Mouse (Mus musculus) embryo, embryonic 11 days (tissue): Measurements from ENCODE around the gene Hfe.
"Not testable (repeated sequence)": the region's sequence is repeated elsewhere in the genome, so short reads cannot be mapped to it uniquely, and the experiment has no call there.

Experiments
- DNase-seq: peaks from one replicate; pipeline ENCODE4 v3.0.0-alpha.2; 2015

The Hfe gene

GRCm38 (mm10) chr13:23709714-23710373, 810 bp downstream of the Hfe start:
- peak; percentile 37 for DNase-seq

DNA sequence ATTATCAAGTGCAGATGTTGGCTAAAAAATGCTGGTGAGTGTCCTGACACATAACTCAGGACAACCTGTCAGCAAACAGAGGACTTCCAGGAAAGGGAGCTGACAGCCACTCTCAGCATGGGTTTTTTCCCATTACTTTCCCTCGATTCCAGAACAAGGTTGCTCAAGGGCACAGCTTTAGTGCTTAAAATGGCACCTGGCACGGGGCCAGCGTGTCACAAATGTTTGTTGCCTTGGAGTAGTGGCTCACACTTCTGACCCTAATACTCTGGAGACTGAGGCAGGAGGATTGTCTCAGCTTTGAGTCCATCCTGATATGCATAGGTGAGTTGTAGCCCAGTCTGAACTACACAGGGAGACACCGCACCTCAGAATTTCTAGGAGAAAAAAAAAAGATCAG, 2.0 kb downstream of the Hfe start:
- no peak for DNase-seq

GRCm38 (mm10) chr13:23708041-23708440, 2.6 kb downstream of the Hfe start:
- DNase-seq, result no peak

DNA sequence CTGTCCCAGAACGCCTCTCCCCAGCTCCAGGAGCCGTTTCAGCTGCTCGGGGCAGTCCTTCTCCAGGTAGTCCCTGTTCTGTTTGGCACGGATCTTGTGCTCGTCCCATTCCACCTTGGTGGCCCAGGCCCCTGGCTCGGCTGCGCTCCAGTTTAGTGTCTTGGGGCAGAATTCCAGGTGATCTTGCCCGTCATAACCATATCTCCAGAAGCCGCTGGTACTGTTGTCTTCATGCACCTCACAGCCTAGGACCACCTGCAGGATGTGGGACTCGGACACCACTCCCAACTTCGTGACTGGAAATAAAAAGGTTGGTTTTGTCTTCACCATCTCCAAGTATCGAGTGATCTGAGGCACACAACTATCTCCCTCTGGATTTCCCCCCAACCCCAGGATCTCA, 3.9 kb downstream of the Hfe start:
- DNase-seq, result no peak

DNA sequence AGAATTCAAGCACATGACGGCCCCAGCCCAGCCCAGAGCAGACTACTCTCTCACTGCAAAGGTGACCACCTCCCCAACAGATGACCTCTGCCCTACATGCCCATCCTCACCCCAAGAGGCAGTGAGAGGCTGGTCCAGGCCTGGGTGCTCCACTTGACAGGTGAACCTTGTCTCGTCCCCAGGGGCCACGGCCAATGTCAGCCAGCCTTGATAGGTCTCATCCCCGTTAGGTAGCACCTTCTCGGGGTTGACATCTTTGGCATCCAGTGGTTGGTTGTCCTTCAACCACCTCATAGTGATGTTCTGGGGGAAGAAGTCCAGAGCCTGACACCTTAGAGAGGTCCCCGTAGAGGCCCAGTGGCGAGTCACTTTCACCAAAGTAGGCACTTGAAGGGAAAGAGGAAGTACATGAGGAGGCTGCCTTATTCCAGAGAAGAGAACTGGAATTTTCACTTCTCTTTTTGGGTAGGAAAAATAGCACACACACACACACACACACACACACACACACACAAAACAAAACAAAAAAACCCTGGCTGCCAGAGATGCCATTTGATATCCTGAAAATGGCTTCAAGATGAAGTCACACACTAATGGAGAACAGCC, 4.8 kb downstream of the Hfe start:
- no peak for DNase-seq

- not testable (repeated sequence) for DNase-seq
Observed at GRCm38 (mm10) chr13:23702801-23703200, 7.9 kb downstream of the Hfe start.

GRCm38 (mm10) chr13:23702220-23702619, 8.4 kb downstream of the Hfe start:
- DNase-seq, result no peak

GRCm38 (mm10) chr13:23700786-23701520, 9.7 kb downstream of the Hfe start:
- DNase-seq, result peak; percentile 84

DNA sequence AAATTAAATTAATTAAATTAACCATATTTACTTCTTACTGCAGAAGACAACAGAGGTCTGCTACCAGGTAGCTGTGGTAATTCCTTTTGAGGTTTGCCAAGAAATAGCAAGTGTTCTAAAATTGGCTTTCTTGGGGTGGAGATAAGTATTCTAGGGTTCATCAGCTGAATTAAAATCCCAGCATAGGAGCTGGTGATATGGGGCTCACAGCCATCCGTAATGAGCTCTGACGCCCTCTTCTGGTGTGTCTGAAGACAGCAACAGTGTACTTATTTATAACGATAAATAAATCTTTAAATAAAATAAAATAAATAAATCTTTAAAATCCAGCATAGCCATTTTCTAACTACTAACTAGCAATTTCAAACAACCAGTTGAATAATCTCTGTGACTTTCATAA, 10.9 kb downstream of the Hfe start:
- no peak for DNase-seq

GRCm38 (mm10) chr13:23698996-23699395, 11.7 kb downstream of the Hfe start:
- DNase-seq, result no peak

- DNase-seq, result peak; percentile 96
Observed at GRCm38 (mm10) chr13:23698300-23698693, 12.4 kb downstream of the Hfe start, which contains the start of gene Hist1h4c. Gene Hist1h4c, minus strand, starts transcription at chr13:23698454.

GRCm38 (mm10) chr13:23697491-23698299, 13.0 kb downstream of the Hfe start:
- peak; percentile 87 for DNase-seq

GRCm38 (mm10) chr13:23696061-23696474, 14.6 kb downstream of the Hfe start:
- no peak for DNase-seq

DNA sequence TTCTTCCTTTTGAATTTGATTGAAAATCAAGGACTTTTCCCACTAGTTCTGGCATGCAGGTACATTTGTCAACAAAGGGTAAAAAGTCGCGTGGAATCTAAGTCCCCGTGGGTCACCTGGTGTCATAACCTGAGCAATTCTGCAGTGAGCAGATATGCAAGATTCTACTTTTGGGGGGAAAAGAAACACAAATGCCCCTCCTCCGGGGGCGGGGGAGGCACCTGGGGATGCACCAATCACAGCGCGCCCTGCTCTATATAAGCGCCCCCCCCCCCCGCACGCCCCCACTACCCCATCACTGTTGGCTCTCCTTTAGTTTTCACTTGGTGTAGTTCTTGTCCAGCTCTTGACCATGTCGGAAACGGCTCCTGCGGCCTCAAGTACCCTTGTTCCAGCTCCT, 15.1 kb downstream of the Hfe start, which contains the start of gene Hist1h1t:
TSS of gene Hist1h1t (plus strand) at position 301 of the 400 bp plus-strand sequence.
- no peak for DNase-seq

DNA sequence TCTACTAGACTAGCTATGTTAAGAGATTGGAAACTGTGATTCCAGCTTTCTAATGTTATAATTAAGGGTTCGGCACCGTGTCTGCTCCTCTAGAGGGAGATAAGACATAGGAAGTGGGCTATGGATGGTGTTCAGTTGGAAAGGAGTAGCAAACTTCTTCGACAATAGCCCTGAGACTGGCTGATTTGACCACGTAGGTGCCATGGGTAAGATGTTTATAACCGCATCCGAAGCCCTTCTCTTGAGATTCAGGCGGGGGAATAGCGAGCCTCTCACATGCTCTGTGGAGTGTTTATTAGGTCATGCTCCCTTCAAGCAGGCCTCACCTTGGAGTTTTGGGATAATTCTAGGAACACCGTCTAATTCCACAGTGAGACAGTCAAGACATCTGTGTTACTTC, 15.7 kb downstream of the Hfe start:
- no peak for DNase-seq

- DNase-seq, result no peak
Observed at GRCm38 (mm10) chr13:23693856-23694440, 16.7 kb downstream of the Hfe start.

DNA sequence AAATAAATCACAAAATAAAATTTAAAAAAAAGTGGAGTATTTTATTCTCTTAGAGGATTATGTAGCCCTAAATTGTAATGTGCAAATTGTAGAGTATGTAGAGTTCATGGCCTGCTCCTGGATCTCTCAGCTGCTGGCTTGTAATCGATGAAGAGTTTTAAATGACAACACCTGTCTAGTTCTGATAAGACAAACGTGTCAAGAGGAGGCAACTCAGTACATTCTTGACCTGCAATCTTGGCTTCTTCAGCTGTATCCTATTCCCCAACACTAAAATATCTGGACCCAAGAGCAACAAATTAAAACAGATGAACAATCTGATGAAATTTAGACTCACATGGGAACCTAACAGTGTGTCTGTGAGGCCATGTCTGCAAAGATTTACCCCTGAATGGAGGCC, 21.2 kb downstream of the Hfe start:
- DNase-seq, result no peak

DNA sequence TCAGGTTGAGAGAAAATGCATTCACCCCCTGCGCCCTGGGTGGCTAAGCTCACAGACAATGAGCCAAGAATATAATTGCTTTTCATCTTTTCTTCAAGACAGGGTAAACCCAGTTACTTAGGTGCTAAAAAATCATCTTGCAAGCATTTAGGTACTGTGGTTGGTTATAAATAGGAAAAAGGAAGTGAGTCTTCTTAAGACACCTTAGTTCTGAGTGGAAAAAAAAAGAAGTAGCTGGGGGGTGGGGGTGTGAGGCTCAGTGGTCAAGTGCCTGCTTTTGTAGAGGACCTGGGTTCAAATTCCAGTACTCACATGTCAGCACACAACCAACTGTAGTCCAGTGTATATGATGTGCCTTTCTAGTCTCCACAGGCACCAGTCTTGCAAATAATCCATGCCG, 21.7 kb downstream of the Hfe start:
- no peak for DNase-seq

DNA sequence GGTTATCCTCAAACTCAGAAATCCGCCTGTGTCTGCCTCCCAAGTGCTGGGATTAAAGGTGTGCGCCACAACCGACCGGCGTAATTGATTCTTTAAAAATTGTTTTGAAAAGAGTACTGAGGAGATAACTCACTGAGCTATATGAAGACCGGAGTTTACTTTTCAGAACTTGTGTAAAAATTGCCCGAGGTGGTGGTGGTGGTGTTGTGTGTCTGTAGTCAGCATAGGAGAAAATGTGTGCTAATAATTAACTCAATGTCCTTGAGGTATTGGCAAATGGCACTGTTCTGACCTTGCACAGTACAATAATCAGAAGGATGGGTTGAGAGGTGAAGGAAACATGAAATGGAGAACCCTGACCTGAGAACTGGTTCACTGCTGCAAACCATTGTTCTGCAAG, 22.7 kb downstream of the Hfe start:
- no peak for DNase-seq

DNA sequence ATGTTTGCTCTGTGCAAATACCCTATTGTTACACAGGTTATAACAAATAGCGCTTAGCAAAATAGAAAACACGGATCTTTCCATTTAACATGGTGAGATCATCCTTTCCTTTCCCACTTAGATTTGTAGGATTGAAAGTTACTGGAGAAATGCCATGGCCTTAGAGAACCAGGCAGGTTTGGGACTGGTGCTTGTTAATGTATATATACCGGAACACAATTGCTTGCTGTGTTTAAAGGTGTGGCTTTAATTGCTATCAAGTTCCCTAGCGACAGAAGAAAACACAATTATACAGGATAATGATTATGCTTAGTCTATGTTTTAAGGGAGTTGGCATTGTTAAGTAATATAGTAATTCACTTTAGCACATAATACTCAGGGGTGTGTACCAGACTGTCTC, 23.5 kb downstream of the Hfe start:
- DNase-seq, result no peak

DNA sequence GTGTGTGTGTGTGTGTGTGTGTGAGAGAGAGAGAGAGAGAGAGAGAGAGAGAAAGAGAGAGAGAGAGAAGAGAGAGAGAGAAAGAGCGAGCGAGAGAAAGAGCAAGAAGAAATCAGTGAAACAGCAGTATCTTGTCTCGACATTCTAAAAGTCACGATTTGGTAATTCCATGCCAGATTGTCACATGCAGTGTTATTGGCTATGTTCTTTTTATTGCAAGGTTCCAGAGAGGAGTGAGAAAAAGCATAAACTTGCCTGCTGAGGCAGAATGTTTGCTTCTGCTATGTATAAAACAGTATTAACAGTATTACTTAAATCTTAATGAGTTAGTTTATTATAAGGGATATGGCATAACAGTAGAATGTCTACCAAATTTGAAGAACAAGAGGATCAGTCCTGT, 24.7 kb downstream of the Hfe start:
- peak; percentile 13 for DNase-seq

DNA sequence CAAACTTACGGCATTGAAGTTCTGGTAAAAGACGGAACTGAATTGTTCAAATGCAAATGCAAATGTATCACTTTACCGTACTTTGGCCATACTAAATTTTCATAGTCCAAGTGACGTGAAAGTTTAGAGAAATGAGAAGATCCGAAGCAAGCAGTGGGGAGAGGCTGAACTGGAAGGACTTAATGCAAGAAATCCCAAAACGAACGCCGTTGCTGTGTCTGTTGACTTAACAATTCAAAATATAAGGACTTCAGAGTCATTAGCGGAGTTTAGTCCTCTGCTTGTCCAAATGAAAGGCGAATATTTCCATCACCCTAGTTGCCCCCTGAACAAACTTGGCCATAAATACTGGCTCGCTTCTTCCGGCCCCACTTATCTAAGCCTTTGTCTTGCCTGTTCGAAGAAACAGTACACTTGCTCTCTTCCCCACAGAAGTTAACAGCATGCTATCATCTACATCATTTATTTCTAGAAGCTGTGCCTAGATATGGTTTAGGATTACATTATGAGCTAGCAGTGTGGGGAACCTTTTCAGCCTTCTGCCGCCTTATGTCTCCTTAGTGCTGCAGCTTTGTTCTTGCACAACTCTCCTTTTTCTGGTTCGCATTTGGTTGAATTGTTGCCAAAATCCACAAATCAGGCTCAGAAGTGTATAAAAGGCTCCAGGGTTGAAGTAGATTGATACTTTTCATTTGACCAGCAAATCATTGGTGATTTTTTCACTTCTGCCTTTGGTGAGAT, 25.4 kb downstream of the Hfe start:
- peak; percentile 64 for DNase-seq
